Mouse (Mus musculus): ENCODE results near the gene Chl1.

GRCm38 (mm10) chr6:103564811-103565210 is 54.4 kb downstream of the Chl1 start:
- no peak for TF ChIP-seq CTCF (IDR thresholded peaks at IDR 0.05; ENCODE audit: low read depth)
- no peak for TF ChIP-seq EP300 (optimal IDR thresholded peaks at IDR 0.05)
